Mouse (Mus musculus): ENCODE measurements at regions not wholly inside any gene's neighbourhood (a gene's known extent, or its start where the extent isn't known, plus 50 kb on each side); places are given as distances from the start of the nearest gene placed in this dataset.
A peak's percentile ranks its signal among the peaks of the same experiment; 100 is the strongest.

DNA sequence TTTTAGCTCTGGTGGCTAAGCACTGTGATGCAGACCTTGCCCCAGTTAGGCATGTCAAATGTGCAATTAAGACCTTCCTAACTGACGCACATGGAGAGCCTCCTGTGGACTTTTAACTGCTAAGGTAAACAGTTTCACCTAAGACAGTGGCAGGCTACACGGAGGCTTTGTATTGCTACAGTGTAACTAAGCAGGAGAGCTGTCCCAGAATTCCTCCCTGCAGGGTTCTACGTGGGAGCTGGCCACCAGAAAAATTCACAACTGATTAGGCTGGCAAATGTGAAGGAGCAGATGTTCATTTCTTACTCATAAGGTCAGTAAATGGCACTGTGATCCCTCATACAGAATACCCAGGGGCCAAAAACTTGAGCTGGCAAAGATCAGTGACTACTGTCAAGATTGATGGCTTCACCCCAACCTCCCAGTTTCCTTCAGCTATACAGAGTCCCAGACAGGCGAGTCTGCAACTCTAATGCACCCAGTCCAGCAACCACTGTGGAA lies 165.5 kb upstream of the Ift57 start:
- peak; percentile 5 for DNase-seq
- intact Hi-C loops (cut with DNase I; ENCODE audit: low total_unique reads): no loop called here

DNA sequence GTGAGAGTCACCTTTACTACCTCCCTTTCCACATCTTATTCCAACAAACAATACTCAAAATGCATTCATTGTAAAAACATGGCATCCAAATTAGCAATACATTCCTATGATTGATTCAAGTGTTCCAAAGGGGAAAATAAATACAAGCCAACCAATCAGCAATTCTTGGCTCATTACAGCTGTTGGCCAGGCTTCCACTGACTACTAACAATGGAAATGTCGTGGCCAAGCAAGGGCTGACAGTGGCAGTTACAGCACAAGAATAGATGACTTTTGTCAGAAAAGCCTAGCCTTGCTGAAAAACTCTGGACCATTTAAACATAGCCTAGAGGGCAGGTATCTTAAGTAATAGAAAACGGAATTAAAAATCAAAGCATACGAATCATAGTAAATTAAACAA lies 148.8 kb upstream of the Ift57 start:
- no peak for DNase-seq
- intact Hi-C loops (cut with DNase I; ENCODE audit: low total_unique reads): no loop called here

DNA sequence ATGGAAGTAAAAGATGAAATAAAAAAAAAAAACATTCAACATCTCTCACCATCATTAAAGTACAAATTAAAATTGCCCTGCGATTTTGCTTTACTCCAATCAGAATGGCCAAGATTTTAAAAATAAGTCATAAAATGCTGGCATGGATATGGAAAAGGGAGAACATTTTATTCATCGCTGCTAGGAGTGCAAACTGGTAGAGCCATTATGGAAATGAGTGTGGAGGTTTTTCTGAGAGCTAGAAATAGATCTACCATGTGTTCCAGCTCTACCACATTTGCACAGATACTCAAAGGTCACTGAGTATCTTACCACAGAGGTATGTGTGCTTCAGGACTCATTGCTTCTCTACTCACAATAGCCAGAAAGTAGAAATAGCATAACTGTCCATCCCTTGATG lies 129.0 kb upstream of the Ift57 start:
- no peak for DNase-seq
- intact Hi-C loops (cut with DNase I; ENCODE audit: low total_unique reads): no loop called here

DNA sequence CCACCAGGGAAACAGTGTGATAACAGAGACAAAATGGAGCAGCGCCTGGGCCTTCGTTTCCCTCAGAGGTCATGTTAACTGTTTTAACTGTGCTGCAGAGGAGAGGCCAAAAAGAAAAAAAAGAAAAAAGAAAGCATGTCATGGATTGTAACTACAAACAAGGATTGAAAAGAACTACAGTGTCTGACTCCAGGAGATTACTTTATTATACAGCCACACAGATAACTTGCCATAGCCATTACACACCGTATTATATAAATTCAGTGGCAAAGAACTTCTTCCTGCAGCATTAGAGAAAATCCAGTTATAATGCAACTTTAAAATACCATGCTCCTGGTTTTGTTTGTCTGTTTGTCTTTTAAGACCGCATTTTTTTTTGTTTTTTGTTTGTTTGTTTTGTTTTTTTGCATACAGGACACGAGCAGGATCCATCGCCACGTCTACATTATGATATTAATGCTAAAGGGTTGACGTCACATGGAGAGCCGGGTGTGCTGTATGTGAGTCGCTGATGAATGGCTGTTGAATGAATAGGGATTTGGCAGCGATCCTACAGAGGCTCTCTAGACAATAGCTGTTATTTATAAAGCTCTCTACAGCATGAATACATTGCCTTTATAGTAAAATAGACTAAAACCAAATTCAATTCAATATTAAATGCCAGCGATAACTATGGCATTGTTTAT lies 126.4 kb upstream of the Ift57 start:
- intact Hi-C loops (cut with DNase I; ENCODE audit: low total_unique reads): no loop called here
- DNase-seq: no peak

- intact Hi-C loops (cut with DNase I; ENCODE audit: low total_unique reads): no loop called here
- DNase-seq: no peak
These were observed 125.9 kb upstream of the Ift57 start for GRCm38 (mm10) chr16:49573171-49573517.

GRCm38 (mm10) chr16:49578976-49579375 lies 120.1 kb upstream of the Ift57 start:
- DNase-seq: no peak
- intact Hi-C loops (cut with DNase I; ENCODE audit: low total_unique reads): no loop called here

- intact Hi-C loops (cut with DNase I; ENCODE audit: low total_unique reads): no loop called here
- no peak for DNase-seq
These were observed 118.3 kb upstream of the Ift57 start for GRCm38 (mm10) chr16:49580708-49581107.

GRCm38 (mm10) chr16:49606500-49606899 lies 92.5 kb upstream of the Ift57 start:
- no peak for DNase-seq
- intact Hi-C loops (cut with DNase I; ENCODE audit: low total_unique reads): no loop called here

GRCm38 (mm10) chr16:49614801-49615200 lies 84.2 kb upstream of the Ift57 start:
- intact Hi-C loops (cut with DNase I; ENCODE audit: low total_unique reads): no loop called here
- no peak for DNase-seq

DNA sequence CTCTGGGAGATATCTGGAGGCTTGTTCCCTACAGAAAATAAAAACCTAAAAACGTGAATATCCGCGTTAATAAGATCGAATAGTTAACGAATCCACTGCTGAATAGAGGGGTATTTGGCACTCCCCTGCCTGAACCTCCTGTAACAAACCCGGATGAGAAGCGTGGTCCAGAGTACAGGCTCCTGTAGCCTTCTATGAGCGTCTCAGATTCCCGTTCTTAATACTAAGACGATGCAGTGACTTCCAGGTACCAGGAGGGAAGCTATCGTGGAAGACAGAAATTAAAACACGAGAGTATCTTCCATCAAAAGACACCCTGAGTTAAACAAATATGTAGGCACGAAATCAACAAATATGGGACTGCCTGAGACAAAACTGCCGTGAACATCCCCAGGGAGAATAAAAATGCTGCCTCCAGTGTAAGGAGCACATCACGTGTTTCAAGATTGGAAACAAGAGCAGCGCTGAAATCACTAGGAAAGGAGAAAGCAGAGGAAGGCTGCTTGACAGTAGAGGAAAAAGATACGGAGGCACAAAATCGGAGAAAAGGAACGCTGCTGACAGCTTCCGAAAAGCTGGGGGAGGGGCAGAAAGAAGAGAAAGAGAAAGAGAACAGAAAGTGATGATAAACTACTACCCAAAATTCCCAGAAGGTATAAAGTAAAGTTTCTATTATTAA lies 83.6 kb upstream of the Ift57 start:
- DNase-seq: no peak
- intact Hi-C loops (cut with DNase I; ENCODE audit: low total_unique reads): no loop called here

DNA sequence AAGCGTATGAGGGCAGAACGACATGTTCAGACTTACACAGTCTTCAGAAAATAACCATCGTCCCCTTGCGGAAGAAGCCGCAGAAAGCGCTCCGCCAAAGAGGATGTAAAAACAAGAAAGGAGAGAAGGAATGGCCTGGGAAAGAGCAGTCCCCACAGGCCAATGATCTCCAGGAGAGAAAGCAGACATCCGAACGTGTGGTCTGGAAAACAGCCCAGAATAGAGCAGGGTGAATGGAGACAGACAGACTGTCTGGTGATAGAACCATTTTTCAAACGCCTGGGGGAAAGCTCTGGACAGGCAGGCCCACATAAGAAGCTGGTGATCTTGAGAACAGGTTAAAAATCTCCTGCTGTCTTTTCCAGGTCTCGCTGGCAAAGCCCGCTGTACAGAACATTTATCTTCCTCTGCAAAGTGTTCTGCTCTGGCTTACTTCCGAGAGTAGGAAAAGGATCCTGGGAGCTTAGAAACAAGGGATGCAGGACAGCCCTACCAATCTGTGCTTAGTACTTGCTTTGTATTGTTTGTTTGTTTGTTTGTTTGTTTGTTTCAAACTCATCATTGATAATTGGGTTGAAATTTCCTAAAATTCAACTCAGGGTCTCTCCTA lies 82.7 kb upstream of the Ift57 start:
- DNase-seq: peak; percentile 5
- intact Hi-C loops (cut with DNase I; ENCODE audit: low total_unique reads): no loop called here

GRCm38 (mm10) chr16:49633502-49633901 lies 65.5 kb upstream of the Ift57 start:
- intact Hi-C loops (cut with DNase I; ENCODE audit: low total_unique reads): no loop called here
- no peak for DNase-seq

DNA sequence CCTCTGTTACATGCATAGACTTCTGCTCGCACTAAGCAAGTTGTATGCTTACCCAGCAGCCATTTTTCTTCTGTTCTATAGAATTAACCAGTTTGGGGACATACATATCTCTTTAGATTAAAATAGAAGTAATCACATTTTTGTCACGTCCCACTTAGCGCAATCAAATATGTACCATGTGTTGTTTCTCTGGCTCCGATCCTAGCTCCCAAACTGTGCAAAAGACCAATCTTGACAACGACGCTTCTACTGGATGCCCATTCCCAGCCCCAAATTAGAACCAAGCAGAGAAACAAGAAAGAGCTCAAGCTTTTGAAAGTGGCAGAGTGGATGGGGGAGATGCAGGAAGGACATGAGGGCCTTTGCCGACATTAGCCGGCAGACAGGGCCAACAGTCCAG lies 63.5 kb upstream of the Ift57 start:
- intact Hi-C loops (cut with DNase I; ENCODE audit: low total_unique reads): no loop called here
- no peak for DNase-seq

DNA sequence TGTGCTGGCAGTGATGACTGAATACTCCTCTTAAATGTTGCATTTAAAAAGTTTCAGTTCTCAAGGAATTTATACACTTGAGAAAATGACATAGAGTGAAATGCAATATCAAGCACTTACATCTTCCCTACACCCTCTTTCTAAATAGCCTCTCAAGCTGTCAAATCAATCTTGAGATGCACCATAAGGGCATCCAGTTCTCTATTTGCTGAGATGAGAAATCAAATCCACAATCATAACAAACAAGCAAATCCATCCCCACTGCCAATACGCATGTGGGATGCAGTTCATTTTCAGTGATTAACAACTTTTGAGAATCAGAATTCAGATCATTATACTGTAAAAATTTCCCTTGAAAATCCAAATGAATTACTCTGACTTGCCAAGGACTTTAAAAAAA lies 62.6 kb upstream of the Ift57 start:
- intact Hi-C loops (cut with DNase I; ENCODE audit: low total_unique reads): no loop called here
- no peak for DNase-seq

DNA sequence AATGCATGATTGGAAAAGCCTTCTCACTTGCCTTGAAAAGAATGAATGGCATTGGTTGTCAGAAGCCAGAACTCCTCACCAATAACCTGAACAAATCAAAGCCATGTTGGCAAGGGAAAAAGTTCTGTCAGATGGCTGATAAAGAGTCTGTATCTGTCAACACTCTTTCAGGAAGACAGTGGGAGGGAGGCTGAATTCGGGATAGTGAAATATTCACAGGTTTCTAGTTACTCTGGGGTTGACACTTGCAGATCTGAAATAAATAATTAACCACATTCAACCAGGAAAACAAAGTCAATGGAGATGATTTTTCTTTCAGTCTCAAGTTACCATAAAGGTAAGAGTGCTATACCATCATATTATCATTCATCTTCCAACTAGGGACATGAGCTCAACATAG lies 56.3 kb upstream of the Ift57 start:
- intact Hi-C loops (cut with DNase I; ENCODE audit: low total_unique reads): no loop called here

DNA sequence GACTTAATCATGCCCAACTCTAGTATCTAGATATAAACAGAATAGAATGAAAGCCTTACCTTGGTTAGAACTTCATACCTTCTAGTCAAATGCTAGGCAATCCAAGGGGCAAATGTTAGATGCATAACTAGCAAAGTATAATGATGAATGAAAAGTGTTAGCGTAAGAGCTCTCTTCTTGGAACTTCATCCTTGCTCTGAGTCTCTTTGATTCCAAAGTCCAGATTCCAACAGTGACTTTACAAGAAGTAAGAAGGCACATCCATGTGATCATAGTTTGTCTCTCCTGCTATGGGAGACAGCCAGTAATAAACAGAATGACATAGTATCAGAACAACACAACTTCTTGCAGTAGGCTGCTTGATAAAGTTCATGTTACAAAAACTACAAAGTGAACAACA lies 54.6 kb upstream of the Ift57 start:
- DNase-seq: no peak
- intact Hi-C loops (cut with DNase I; ENCODE audit: low total_unique reads): no loop called here

More for the DNA sequence above, 56.3 kb upstream of the Ift57 start:
- DNase-seq: no peak

DNA sequence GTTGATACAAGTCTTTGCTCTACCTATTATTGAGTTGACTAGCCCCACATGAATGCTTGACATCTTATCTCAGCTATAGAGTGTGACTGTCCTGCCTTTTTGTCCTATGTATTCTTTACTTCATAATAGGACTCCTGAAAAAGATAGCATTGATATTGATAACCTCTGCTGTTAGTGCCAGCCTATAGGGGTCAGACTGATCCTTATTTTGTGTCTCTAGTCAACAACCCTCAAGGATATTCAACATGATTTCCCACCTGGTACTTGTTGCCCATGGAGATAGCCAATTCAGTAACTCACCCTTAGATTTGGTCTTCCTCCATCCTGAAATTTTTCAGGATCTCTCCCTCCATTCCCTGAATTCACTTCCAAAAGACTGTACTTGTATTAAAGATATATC lies 52.6 kb upstream of the Ift57 start:
- intact Hi-C loops (cut with DNase I; ENCODE audit: low total_unique reads): no loop called here
- DNase-seq: no peak
